Mouse (Mus musculus): ENCODE measurements at regions not wholly inside any gene's neighbourhood (a gene's known extent, or its start where the extent isn't known, plus 50 kb on each side); places are given as distances from the start of the nearest gene placed in this dataset.

- no peak for DNase-seq (ENCODE audit: low read depth, low spot score)
Measured at GRCm38 (mm10) chr1:35782668-35783067, 285.5 kb upstream of the Hs6st1 start.

- no peak for DNase-seq (ENCODE audit: low read depth, low spot score)
Measured at GRCm38 (mm10) chr1:35783427-35783826, 284.8 kb upstream of the Hs6st1 start.

- DNase-seq (ENCODE audit: low read depth, low spot score) = no peak
Measured at GRCm38 (mm10) chr1:35786241-35786640, 282.0 kb upstream of the Hs6st1 start.

DNA sequence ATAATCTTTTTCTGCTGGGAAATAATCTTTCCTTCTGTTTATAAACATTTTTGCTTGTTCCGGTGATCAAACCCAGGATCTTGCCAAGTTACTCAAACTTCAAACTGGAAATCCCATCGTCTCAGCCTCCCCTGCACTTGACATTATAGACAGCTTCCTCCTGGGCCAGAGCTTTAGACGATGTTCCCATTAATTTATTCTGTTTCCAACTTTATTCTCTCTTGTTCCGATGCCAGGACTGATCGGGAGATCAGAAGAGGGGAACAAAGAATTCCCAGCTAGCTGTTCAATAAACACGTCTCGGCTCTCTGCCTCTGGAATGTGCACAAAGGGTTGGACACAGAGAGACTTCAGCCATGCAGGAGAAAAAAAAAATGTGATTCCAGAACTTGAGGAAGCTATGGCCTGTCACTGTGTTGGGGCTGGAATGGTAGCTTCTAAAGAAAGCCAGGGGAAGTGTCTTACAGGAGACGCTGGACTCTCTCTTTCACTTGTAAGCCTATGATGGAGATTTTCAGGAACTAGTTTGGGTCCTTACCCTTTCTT, 281.5 kb upstream of the Hs6st1 start:
- DNase-seq (ENCODE audit: low read depth, low spot score) = no peak

DNA sequence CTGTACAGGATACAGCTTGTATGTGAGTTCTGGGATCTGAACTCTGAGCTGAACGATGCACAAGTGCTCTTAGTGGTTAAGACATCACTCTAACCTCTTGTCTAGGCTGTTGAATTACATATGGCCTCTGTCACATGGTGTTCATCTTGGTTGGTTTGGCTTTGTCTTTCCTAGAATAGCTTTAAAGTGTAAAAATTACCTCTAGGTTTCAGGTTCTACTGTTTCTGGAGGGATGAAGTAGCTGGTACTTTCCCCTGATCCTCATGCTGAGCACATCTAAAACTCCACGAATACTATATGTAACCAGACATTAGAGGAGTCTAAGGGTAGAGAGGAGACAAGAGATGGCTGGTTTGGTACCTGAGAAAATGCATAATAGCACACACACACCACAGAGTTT, 271.1 kb upstream of the Hs6st1 start:
- DNase-seq (ENCODE audit: low read depth, low spot score) = no peak

GRCm38 (mm10) chr1:35797526-35797925, 270.7 kb upstream of the Hs6st1 start:
- DNase-seq (ENCODE audit: low read depth, low spot score) = no peak

DNA sequence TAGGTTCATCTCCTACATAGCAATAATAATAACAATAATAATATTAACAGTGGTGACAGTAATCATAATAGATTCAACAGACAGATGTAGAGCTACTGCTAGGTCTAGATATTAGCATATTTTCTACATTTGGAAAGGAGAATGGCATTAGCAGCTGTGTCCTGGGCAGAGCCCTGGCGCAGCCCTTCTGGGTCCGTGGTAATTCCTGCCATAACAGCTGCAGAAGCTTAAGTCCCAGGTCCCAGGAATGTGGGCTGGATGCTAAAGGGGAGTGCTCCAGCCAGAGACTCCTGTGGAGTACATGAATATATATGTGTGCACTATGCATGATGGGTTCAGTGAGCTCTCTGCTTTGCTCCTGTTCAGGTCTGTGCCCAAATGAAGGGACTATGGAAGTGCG, 262.7 kb upstream of the Hs6st1 start:
- DNase-seq (ENCODE audit: low read depth, low spot score) = no peak

- no peak for DNase-seq (ENCODE audit: low read depth, low spot score)
Measured at GRCm38 (mm10) chr1:35806329-35806728, 261.9 kb upstream of the Hs6st1 start.

DNA sequence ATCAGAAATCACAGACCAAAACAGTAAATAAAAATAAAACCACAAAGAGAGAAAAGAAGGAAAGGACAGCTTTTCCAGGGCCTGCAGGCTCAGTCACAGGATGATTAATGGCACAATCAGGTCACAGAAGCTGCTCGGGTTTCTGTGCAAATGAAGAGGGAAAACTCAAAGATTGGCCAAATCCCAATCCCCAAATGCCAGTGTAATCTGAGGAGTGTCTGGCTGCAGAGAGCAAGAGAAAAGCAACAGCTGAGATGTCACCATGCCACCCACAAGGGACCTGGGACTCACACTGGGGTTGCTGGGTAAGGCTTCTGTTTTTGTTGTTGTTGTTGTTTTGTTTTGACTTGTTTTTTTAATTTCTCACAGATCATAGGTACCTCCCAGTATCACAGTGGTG, 261.5 kb upstream of the Hs6st1 start:
- peak; percentile 23 for DNase-seq (ENCODE audit: low read depth, low spot score)

DNA sequence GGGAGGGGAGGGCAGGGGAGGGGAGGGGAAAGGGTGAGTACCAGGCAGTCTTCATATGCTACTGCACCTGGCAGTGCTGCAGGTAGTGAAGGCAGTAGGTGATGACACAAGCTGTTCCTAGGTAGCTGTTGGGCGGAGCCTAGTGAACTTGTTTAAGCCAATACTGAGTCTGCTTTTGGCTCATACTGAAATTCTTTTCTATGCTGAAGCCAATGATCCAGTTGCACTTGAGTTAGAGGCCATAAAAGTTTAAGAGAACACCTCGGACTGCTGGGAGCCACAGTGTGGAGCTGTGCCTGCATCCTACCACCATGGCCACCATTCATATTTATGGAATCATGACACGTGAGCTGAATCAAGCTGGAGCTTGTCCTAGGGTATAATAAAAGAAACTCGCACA, 259.3 kb upstream of the Hs6st1 start:
- DNase-seq (ENCODE audit: low read depth, low spot score) = peak; percentile 28

DNA sequence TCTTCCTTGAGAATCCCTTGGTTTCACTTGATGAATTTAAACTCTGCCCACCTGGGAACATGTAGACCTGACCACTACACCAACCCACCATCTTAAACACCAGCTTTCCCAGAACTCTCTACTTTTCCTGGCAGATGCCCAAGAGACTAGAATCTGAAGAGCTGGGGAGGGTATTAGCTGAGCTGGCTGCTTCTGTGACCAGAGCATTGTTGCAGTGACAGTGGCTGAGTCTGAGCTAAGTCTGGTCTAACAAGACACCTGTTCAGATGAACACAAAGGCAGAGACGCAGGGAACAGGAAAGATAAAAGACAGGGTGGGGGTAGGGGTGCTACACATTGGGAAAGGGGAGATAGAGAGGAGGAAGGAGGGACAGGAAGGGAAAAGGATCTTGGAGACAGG, 258.9 kb upstream of the Hs6st1 start:
- DNase-seq (ENCODE audit: low read depth, low spot score) = no peak

DNA sequence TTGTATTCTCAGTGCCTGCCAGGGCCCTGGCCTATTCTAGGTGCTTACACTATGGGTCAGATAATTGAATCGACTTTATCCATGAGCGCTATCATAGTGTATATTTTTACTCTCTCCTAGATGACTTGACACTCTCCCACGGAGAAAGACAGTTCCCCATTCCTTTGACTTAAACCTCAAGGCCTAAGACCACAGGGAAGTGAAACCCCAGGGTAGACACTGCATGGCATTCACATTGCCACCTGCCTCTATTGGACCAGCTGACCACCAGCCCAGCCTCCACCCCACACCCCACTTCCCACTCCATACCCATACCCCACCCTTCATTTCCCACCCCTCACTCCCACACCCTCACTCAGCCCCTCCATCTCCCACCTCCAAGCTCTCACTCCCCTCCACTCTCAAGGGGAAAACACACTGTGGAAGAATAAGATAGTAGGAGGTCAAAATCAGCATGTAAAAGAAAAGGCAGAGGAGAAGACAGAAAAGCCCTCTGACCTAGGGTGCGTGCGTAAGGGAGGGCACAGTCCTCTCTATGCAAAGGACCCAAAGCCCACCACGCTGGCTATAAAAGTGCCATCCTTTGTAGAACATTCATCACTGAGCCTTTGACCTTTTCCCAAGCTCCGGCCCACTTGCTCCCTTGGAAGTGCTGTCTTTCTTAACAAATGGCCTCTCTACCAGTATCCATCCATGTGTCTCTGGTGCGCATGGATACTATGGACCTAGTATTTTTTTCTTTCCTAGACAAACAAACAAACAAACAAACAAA, 257.4 kb upstream of the Hs6st1 start:
- DNase-seq (ENCODE audit: low read depth, low spot score) = no peak

DNA sequence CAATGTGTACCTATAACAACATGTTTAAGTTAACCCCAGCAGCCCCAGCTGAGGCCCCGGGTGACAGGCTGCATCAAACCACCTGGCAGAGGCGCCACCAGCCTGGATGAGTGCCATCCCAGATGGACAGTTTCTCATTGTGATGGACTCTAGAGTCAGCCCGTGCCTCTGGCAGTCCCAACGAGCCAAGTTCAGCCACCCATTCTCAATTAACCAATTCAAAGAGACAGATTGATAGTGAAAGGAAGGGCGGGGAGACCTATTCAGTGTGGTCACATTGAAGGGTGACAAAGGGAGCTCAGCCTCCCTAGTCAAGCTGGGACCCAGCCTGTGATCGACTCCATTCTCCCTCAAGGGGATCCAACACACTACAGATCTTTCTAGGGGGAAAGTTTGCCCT, 256.8 kb upstream of the Hs6st1 start:
- DNase-seq (ENCODE audit: low read depth, low spot score) = peak; percentile 48

- DNase-seq (ENCODE audit: low read depth, low spot score) = no peak
Measured at GRCm38 (mm10) chr1:35811795-35812194, 256.4 kb upstream of the Hs6st1 start.

DNA sequence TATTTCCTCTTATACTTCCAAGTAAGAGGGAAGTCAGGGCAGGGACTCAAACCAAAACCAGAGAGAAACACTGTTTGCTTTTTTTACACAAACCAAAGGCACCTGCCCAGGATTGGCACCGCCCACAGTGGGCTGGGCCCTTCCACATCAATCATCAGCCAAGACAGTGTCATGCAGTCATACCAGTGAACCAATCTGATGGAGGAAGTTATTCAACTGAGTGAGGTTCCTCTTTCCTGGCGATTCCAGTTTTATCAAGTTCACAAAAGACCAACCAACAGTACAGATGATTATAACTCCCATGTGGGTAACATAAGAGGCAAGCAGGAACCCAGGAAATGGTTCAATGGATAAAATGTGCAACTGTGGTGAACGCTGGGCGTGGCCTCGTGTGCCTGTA, 254.6 kb upstream of the Hs6st1 start:
- no peak for DNase-seq (ENCODE audit: low read depth, low spot score)

GRCm38 (mm10) chr1:35814207-35814606, 254.0 kb upstream of the Hs6st1 start:
- DNase-seq (ENCODE audit: low read depth, low spot score) = no peak

DNA sequence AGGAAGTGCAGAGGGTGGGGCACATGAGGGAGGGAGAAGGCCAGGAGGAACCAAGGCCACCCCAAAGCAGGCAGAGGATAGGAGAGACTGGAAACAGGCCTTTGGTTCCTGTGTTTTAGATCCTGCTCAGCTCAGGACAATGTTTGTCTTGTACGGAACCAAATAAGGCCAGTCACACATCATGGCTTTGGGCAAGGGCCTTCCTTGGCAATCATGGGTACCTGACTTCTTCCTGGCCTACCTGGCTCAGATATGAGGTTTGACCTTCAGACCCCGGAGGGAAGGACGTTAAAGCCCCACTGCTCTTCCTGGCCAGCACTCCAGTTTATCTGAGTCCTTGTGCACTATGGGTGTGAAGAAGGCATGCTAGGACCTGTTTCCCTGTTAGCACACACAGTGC, 253.4 kb upstream of the Hs6st1 start:
- no peak for DNase-seq (ENCODE audit: low read depth, low spot score)

GRCm38 (mm10) chr1:35821791-35822190, 246.4 kb upstream of the Hs6st1 start:
- DNase-seq (ENCODE audit: low read depth, low spot score) = no peak

DNA sequence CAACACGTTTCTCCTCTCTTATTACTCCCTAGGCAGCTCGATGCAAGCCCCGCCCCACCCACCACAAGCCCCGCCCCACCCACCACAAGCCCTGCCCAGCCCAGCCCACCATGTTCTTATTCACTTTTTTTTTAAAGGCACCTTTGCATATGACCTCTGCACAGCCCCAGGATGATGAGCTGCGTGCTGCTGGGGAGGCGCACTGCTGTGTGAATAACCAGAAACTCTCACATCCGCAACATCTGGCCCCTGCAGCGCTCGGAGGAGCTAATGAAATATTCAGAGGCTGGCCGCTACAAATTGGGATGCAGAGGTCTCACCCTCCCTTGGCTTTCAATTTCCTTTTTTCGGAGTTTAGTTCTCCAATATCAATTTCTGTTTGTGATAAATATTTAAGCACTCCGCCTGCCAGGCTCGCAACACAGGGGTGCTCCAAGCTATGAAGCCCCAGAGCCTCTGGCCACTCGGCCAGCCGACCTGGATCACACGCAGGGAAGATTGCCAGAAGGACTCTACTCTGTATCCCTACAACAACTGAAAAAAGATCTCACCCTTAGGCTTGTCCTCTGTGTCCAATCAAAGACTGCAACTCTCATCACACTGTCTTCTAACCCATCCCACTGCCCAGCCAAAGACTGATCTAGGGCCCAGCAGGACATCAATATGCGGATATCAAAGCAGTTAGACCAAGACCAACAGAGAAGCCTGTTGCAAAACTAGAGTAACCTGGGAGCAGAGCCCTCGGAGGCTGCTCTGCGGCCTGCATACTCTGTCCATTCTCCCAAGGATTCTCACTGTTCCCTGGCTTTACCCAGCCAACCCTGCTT, 245.6 kb upstream of the Hs6st1 start:
- no peak for DNase-seq (ENCODE audit: low read depth, low spot score)

GRCm38 (mm10) chr1:35823496-35823895, 244.7 kb upstream of the Hs6st1 start:
- DNase-seq (ENCODE audit: low read depth, low spot score) = no peak

- peak; percentile 42 for DNase-seq (ENCODE audit: low read depth, low spot score)
Measured at GRCm38 (mm10) chr1:35823981-35824880, 244.0 kb upstream of the Hs6st1 start.

DNA sequence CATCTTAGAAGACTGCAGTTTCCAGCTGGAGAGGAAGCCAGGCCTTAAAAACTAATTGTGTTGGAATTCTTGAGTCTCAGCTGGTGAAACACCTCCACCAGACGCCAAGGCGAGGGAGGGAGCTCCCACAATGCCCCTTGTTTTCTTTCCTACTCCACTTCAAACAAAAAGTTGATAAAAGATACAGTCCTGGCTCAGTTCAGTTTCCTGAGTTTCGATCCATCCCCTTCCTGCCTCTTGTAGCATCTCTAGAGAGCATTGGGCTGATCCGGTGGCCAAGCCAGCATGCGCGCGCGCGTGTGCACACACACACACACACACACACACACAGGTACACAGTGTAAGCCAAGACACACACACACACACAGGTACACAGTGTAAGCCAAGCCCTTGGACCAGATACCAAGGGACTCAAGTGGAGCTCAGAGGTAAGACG, 242.7 kb upstream of the Hs6st1 start:
- no peak for DNase-seq (ENCODE audit: low read depth, low spot score)

Measured in brain, adult 2 months (tissue).